In genomic region chr3:139262359-139262758, GRCm38 (mm10) we compare ENCODE assay signal across 16 mouse cellular contexts. TPM values are rescaled to one million over a fixed set of nuclear protein-coding genes. Genes with fewer than 3 reads are reported as not detected.
DNase-seq lines count a peak whose midpoint lies in the region; ATAC-seq and TF ChIP-seq lines count a peak whose summit lies in the region.
"Not testable (repeated sequence)": the region's sequence is repeated elsewhere in the genome, so short reads cannot be mapped to it uniquely, and the experiment has no call there.
"Had no signal": no experiment of that assay in that cellular context is flagged by ENCODE, and none has a peak within 500 bp of the region (broad histone marks: within the 10 kb centered on the region; RNA-seq: fewer than 3 reads in every experiment).

No protein-coding gene starts in this region.

- not testable (repeated sequence) for H3K27ac ChIP-seq in CH12.LX (ENCODE audit: insufficient read depth, low read depth); kidney, adult 2 months (ENCODE audit: insufficient read depth, low read depth, low read length)

- not testable (repeated sequence) for H3K9me3 ChIP-seq in CH12.LX (replicated peaks; ENCODE audit: low read length)

- POLR2A ChIA-PET in Patski (lab: Charles Lee) = not testable (repeated sequence)

- not testable (repeated sequence) for H3K4me2 ChIP-seq in CH12.LX (ENCODE audit: insufficient read depth, low read depth, poor library complexity, severe bottlenecking)

- CTCF ChIA-PET in Patski (lab: Charles Lee) = not testable (repeated sequence)

- not testable (repeated sequence) for TF ChIP-seq CTCF in CH12.LX (conservative IDR thresholded peaks at IDR 0.05 in 1 of 2, IDR thresholded peaks at IDR 0.05 in 1 of 2; ENCODE audit: low read depth in 2 of 2, low read length in 2 of 2); Patski (IDR thresholded peaks at IDR 0.05); kidney, adult 2 months (conservative IDR thresholded peaks at IDR 0.05; ENCODE audit: insufficient read depth, insufficient read length, low read depth, low read length)

- not testable (repeated sequence) for TF ChIP-seq POLR2A in CH12.LX (IDR thresholded peaks at IDR 0.05; ENCODE audit: low read depth, low read length); kidney, adult 2 months (IDR thresholded peaks at IDR 0.05; ENCODE audit: low read depth, low read length)

- WGBS in kidney, adult 2 months = 44% methylated on average over 4 of the region's 4 CpGs

- H3K27me3 ChIP-seq in CH12.LX (replicated peaks); Patski; kidney, adult 2 months (replicated peaks; ENCODE audit: control insufficient read depth, insufficient read depth, low read length): not testable (repeated sequence)

- DNase-seq in 3T3-L1 (ENCODE audit: low read depth, low spot score) (peak; percentile 16), 416B (ENCODE audit: low read depth) (peak; percentile 49), CH12.LX (ENCODE audit: extremely low read depth) (peak; percentile 48), NIH3T3 (ENCODE audit: low read depth) (peak; percentile 3), Patski (ENCODE audit: low read depth, low spot score) (peak; percentile 71)
- DNase-seq in Muller cell, postnatal 12 days (ENCODE audit: inconsistent ontology term) = peak; percentile 55
- peak; percentile 32 for DNase-seq in kidney, adult 2 months
- DNase-seq in yolk sac, embryonic 10.5 days (ENCODE audit: low spot score) = peak; percentile 16

- not testable (repeated sequence) for H3K4me1 ChIP-seq in CH12.LX (ENCODE audit: control insufficient read depth in 1 of 2, insufficient read depth in 2 of 2); kidney, adult 2 months (ENCODE audit: control insufficient read depth, insufficient read depth, low read length)

- not testable (repeated sequence) for H3K36me3 ChIP-seq in CH12.LX (replicated peaks in 1 of 2; ENCODE audit: control insufficient read depth in 1 of 2, insufficient read depth in 1 of 2, low read length in 1 of 2); kidney, adult 2 months (ENCODE audit: control insufficient read depth, insufficient read depth, low read length)

- dilution Hi-C loops in CH12.LX (cut with MboI; ENCODE audit: extremely low pct_ligation_motif_present, extremely low pct_unique_long_range_greater_than_20kb, low sequenced_read_pairs) = not testable (repeated sequence)

- ATAC-seq in Patski = peak; percentile 71

- TF ChIP-seq RAD21 in CH12.LX (IDR thresholded peaks at IDR 0.05; ENCODE audit: low read depth, low read length) = not testable (repeated sequence)

- peak; percentile 79 for TF ChIP-seq EP300 in CH12.LX (IDR thresholded peaks at IDR 0.05; ENCODE audit: low read length)

- not testable (repeated sequence) for H3K9ac ChIP-seq in CH12.LX (ENCODE audit: insufficient read depth, low read depth)

- in situ Hi-C loops in CH12.LX (cut with MboI; ENCODE audit: low pct_ligation_motif_present, low pct_unique_long_range_greater_than_20kb, low sequenced_read_pairs); Patski (cut with MboI; ENCODE audit: low pct_unique_long_range_greater_than_20kb): not testable (repeated sequence)

- not testable (repeated sequence) for H3K4me3 ChIP-seq in CH12.LX (replicated peaks in 1 of 3; ENCODE audit: low read depth in 2 of 3, low read length in 2 of 3, poor library complexity in 1 of 3); kidney, adult 2 months (ENCODE audit: insufficient read depth, low read depth, low read length)

- not testable (repeated sequence) for H3K79me2 ChIP-seq in CH12.LX (replicated peaks; ENCODE audit: control insufficient read depth, extremely low read depth, insufficient read depth, poor library complexity, severe bottlenecking)

TF ChIP-seq in CH12.LX, 34 proteins besides CTCF, POLR2A, EP300 and RAD21:
- TF ChIP-seq MXI1 (IDR thresholded peaks at IDR 0.05; ENCODE audit: low read depth, low read length) (0 out of 2 replicates have a peak, but pooled peaks have one; percentile 28), MAZ (IDR thresholded peaks at IDR 0.05; ENCODE audit: low read depth, low read length) (0 out of 2 replicates have a peak, but pooled peaks have one; percentile 28), ETS1 (conservative IDR thresholded peaks at IDR 0.05; ENCODE audit: low read depth, low read length) (peak; percentile 59), TCF12 (IDR thresholded peaks at IDR 0.05; ENCODE audit: low read depth, low read length) (peak; percentile 41; the same call in 1 of the 2 replicates), JUN (IDR thresholded peaks at IDR 0.05; ENCODE audit: insufficient read depth, low read depth, low read length) (peak; percentile 46; the same call in 1 of the 2 replicates), CHD2 (IDR thresholded peaks at IDR 0.05; ENCODE audit: low read length) (peak; percentile 63), JUND (conservative IDR thresholded peaks at IDR 0.05; ENCODE audit: low read depth, low read length) (0 out of 2 replicates have a peak, but pooled peaks have one; percentile 10), SIN3A (IDR thresholded peaks at IDR 0.05; ENCODE audit: low read length) (0 out of 2 replicates have a peak, but pooled peaks have one; percentile 39), IRF4 (IDR thresholded peaks at IDR 0.05; ENCODE audit: low read depth, low read length) (peak; percentile 53; the same call in 1 of the 2 replicates), MEF2A (IDR thresholded peaks at IDR 0.05; ENCODE audit: borderline replicate concordance, low read depth, low read length) (peak; percentile 92), MAFK (IDR thresholded peaks at IDR 0.05; ENCODE audit: insufficient replicate concordance, low read length) (peak; percentile 80)

RNA-seq across cellular contexts. Expression of gene Stpg2, which starts 56.9 kb away (rescaled TPM):
- total RNA-seq in CH12.LX (2012; rRNA removed) (not detected in 2 replicates), CH12.LX (2014; rRNA removed) (not detected in 2 replicates)
- polyA plus RNA-seq in CH12.LX (2012; ENCODE audit: insufficient read length, low read depth) (not detected in 2 replicates), Patski (2021) (0.22 TPM)
- 0.04 and 0.06 TPM in 2 replicates for polyA plus RNA-seq in kidney, adult 2 months (2012; rRNA removed)
- total RNA-seq: adrenal gland, adult 18-20 months; adrenal gland, adult 2 months; adrenal gland, postnatal 14 days; ES-E14; G1E; MEL had no signal
- polyA plus RNA-seq: adrenal gland, adult 2 months; C2C12; CD4-positive, CD25-positive, alpha-beta regulatory T cell, adult 4 months; G1E had no signal

Comparison
In these comparisons a context has a peak if more than half of its experiments do, and no peak if none do; other contexts are left out.
1. DNase-seq: peak in every context shown above with its lines; median percentile 71 in Patski; 55 in Muller cell, postnatal 12 days; 49 in 416B; 48 in CH12.LX; 32 in kidney, adult 2 months; 16 in 3T3-L1; 16 in yolk sac, embryonic 10.5 days; 3 in NIH3T3.